Mouse (Mus musculus) neural tube, embryonic 14.5 days (tissue): ENCODE results near the gene Tbx4. TPM values are rescaled to one million over a fixed set of nuclear protein-coding genes. Genes with fewer than 3 reads are reported as not detected.

Source experiments
- ATAC-seq: fragments of 200-750 bp; cut with Nextera tagmentation; 2 replicates; pipeline ENCODE4 v1.8.0; 2017; ENCODE audit warnings: low read depth, mild to moderate bottlenecking, moderate TSS enrichment, moderate library complexity
- H3K27ac ChIP-seq: fragments of 300-500 bp; sonication (generic); 2 replicates; pipeline ENCODE4 v1.5.1; 2014; ENCODE audit warnings: low read depth, mild to moderate bottlenecking, control low read depth, low read length, moderate library complexity, mixed read lengths
- H3K27me3 ChIP-seq: fragments of 300-500 bp; sonication (generic); 2 replicates; pipeline ENCODE4 v1.6.1; 2014; ENCODE audit warnings: low read length; ENCODE audit not compliant: control insufficient read depth, insufficient read depth
- H3K36me3 ChIP-seq: fragments of 300-500 bp; sonication (generic); 2 replicates; pipeline ENCODE4 v1.6.1; 2014; ENCODE audit warnings: low read length, mixed read lengths; ENCODE audit not compliant: control insufficient read depth, insufficient read depth
- H3K4me1 ChIP-seq: fragments of 300-500 bp; sonication (generic); 2 replicates; pipeline ENCODE4 v1.6.1; 2014; ENCODE audit warnings: low read length; ENCODE audit not compliant: control insufficient read depth, insufficient read depth
- H3K4me2 ChIP-seq: fragments of 300-500 bp; sonication (generic); 2 replicates; pipeline ENCODE4 v1.6.1; 2014; ENCODE audit warnings: mild to moderate bottlenecking, low read depth, low read length, control low read depth
- H3K4me3 ChIP-seq: fragments of 300-500 bp; sonication (generic); 2 replicates; pipeline ENCODE4 v1.5.1; 2014; ENCODE audit warnings: low read depth, low read length, control low read depth, mixed read lengths
- H3K9ac ChIP-seq: fragments of 300-500 bp; sonication (generic); replicated peaks from 2 replicates; pipeline ENCODE4 v1.6.1; 2014; ENCODE audit warnings: low read depth, mild to moderate bottlenecking, control low read depth, low read length, mixed read lengths
- H3K9me3 ChIP-seq: fragments of 300-500 bp; sonication (generic); 2 replicates; pipeline ENCODE4 v1.6.1; 2016; ENCODE audit warnings: low read length; ENCODE audit not compliant: control insufficient read depth
- WGBS: fragments of 180-500 bp; shearing (Covaris S2); extraction: QIAGEN DNeasy Blood & Tissue Kit; methylation state at CpG from one replicate; pipeline ENCODE4 v1.1.7; 2014; 5-methylcytosine and 5-hydroxymethylcytosine counted together
- polyA plus RNA-seq: library from polyadenylated mRNA; unstranded; fragments of >200 nt; fragmentation: Nextera tagmentation; extraction: Ambion mirVana; gene quantifications from 2 replicates; pipeline ENCODE4 v1.2.1, GENCODE M21; 2014

The Tbx4 gene
- polyA plus RNA-seq, 1 experiment from 2014 or later = 0.20 TPM

GRCm38 (mm10) chr11:85893400-85894135 is 7.3 kb downstream of the Tbx4 start:
- H3K27ac ChIP-seq = no peak overlapping the region
- 1% methylated on average over 13 of the region's 13 CpGs for WGBS

GRCm38 (mm10) chr11:85894136-85894530 is 7.9 kb downstream of the Tbx4 start:
- no peak for ATAC-seq
- 3% methylated on average over 3 of the region's 3 CpGs for WGBS
- Histone ChIP-seq H3K27ac (no peak overlapping the region), H3K4me3 (no peak overlapping the region), H3K9me3 (no peaks in the 10 kb centered on the region), H3K9ac (no peak overlapping the region), H3K36me3 (no peaks in the 10 kb centered on the region), H3K4me1 (peaks cover 6% of the 10 kb centered on the region; the same call in 1 of the 2 replicates), H3K4me2 (no peak overlapping the region), H3K27me3 (peaks cover 78% of the 10 kb centered on the region)

More at GRCm38 (mm10) chr11:85893400-85894135, 7.3 kb downstream of the Tbx4 start:
- Histone ChIP-seq H3K9me3 (no peaks in the 10 kb centered on the region), H3K9ac (no peak overlapping the region), H3K36me3 (no peaks in the 10 kb centered on the region), H3K4me3 (no peak overlapping the region), H3K4me2 (no peak overlapping the region), H3K4me1 (peaks cover 6% of the 10 kb centered on the region; the same call in 1 of the 2 replicates), H3K27me3 (peaks cover 83% of the 10 kb centered on the region)
- no peak for ATAC-seq

GRCm38 (mm10) chr11:85894731-85895545 is 8.7 kb downstream of the Tbx4 start:
- Histone ChIP-seq H3K9me3 (no peaks in the 10 kb centered on the region), H3K4me2 (peak overlapping the region; percentile 32), H3K36me3 (no peaks in the 10 kb centered on the region), H3K27ac (no peak overlapping the region), H3K9ac (no peak overlapping the region), H3K4me1 (peaks cover 6% of the 10 kb centered on the region; the same call in 1 of the 2 replicates), H3K4me3 (peak overlapping the region; percentile 2; the same call in 1 of the 2 replicates), H3K27me3 (peaks cover 70% of the 10 kb centered on the region)
- ATAC-seq = no peak
- WGBS = under 1% methylated on average over 43 of the region's 43 CpGs

GRCm38 (mm10) chr11:85896335-85896985 is 10.2 kb downstream of the Tbx4 start:
- no peaks in the 10 kb centered on the region for H3K9me3 ChIP-seq
- no peak overlapping the region for H3K9ac ChIP-seq
- 15% methylated on average over 13 of the region's 13 CpGs for WGBS
- no peak overlapping the region for H3K4me3 ChIP-seq
- H3K4me1 ChIP-seq = peaks cover 6% of the 10 kb centered on the region; the same call in 1 of the 2 replicates
- peaks cover 62% of the 10 kb centered on the region for H3K27me3 ChIP-seq
- no peaks in the 10 kb centered on the region for H3K36me3 ChIP-seq
- H3K4me2 ChIP-seq = no peak overlapping the region
- no peak for ATAC-seq
- H3K27ac ChIP-seq = no peak overlapping the region

GRCm38 (mm10) chr11:85900291-85900690 is 14.1 kb downstream of the Tbx4 start:
- H3K36me3 ChIP-seq = no peaks in the 10 kb centered on the region
- H3K4me2 ChIP-seq = no peak overlapping the region
- peaks cover 36% of the 10 kb centered on the region for H3K27me3 ChIP-seq
- no peak overlapping the region for H3K4me3 ChIP-seq
- H3K9ac ChIP-seq = no peak overlapping the region
- H3K4me1 ChIP-seq = peaks cover under 1% of the 10 kb centered on the region; the same call in 1 of the 2 replicates
- no peaks in the 10 kb centered on the region for H3K9me3 ChIP-seq
- ATAC-seq = no peak
- no peak overlapping the region for H3K27ac ChIP-seq

GRCm38 (mm10) chr11:85909514-85909913 is 23.3 kb downstream of the Tbx4 start:
- no peaks in the 10 kb centered on the region for H3K4me1 ChIP-seq
- H3K4me3 ChIP-seq = no peak overlapping the region
- H3K4me2 ChIP-seq = no peak overlapping the region
- H3K27ac ChIP-seq = no peak overlapping the region
- H3K36me3 ChIP-seq = no peaks in the 10 kb centered on the region
- no peak for ATAC-seq
- no peaks in the 10 kb centered on the region for H3K27me3 ChIP-seq
- 76% methylated on average over 4 of the region's 4 CpGs for WGBS
- no peaks in the 10 kb centered on the region for H3K9me3 ChIP-seq
- H3K9ac ChIP-seq = no peak overlapping the region

- Histone ChIP-seq H3K4me2 (no peak overlapping the region), H3K27ac (no peak overlapping the region), H3K9me3 (no peaks in the 10 kb centered on the region), H3K4me1 (no peaks in the 10 kb centered on the region), H3K27me3 (no peaks in the 10 kb centered on the region), H3K9ac (no peak overlapping the region), H3K4me3 (no peak overlapping the region), H3K36me3 (no peaks in the 10 kb centered on the region)
- 51% methylated on average over 10 of the region's 10 CpGs for WGBS
- no peak for ATAC-seq
Observed at GRCm38 (mm10) chr11:85910133-85910532, 23.9 kb downstream of the Tbx4 start.

GRCm38 (mm10) chr11:85913506-85913905 is 27.3 kb downstream of the Tbx4 start:
- 88% methylated on average over 7 of the region's 7 CpGs for WGBS
- no peaks in the 10 kb centered on the region for H3K27me3 ChIP-seq
- no peaks in the 10 kb centered on the region for H3K36me3 ChIP-seq
- H3K4me1 ChIP-seq = peaks cover 14% of the 10 kb centered on the region
- no peak overlapping the region for H3K27ac ChIP-seq
- no peaks in the 10 kb centered on the region for H3K9me3 ChIP-seq
- no peak overlapping the region for H3K4me3 ChIP-seq
- no peak overlapping the region for H3K4me2 ChIP-seq
- H3K9ac ChIP-seq = no peak overlapping the region
- no peak for ATAC-seq
